ENCODE assay signal across 8 mouse cellular contexts in the genomic region with DNA sequence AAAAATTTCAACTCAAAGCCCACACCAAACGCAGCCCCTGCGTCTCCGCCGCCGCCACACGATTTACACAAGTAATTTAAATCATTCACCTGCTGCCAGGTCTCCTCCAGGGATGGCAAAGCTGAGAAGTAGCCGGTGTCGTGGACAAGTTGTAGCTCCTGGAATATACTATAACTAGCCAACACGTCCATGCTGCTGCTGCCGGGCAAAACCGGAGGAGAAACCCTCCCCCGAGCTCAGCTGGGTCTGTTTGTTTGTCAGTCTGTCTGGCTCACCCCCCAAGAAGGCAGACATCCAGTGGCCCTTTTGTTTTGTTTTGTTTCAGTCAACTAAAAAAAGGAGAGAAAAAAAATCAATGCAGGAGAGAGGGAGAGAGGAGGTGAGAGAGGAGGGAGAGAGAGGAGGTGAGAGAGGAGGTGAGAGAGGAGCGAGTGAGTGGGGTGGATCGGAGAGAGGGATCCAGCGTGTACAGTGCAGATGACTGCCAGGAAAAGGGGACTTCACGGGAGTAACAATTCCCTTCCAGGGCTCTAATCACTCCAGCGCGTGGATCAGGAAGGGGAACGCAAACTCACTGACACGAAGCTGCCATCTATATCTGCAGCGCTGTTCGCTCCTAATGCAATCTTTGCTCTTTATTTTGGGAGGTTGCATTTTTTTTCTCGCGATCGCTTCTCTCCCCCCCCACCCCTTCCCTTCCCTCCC. TPM values are rescaled to one million over a fixed set of nuclear protein-coding genes. Genes with fewer than 3 reads are reported as not detected.
DNase-seq lines count a peak whose midpoint lies in the region; ATAC-seq and TF ChIP-seq lines count a peak whose summit lies in the region.

No protein-coding gene starts in this region.

- TF ChIP-seq POLR2A in kidney, adult 2 months (IDR thresholded peaks at IDR 0.05; ENCODE audit: low read depth, low read length): peak; percentile 39

- ATAC-seq in midbrain, embryonic 11.5 days (ENCODE audit: low FRiP score): peak; percentile 65

- no peak for TF ChIP-seq CTCF in kidney, adult 2 months (conservative IDR thresholded peaks at IDR 0.05; ENCODE audit: insufficient read depth, insufficient read length, low read depth, low read length)

- peak overlapping the region; percentile 72 for H3K4me2 ChIP-seq in midbrain, embryonic 11.5 days

- intact Hi-C loops in gastrocnemius, postnatal 36 days (cut with DNase I): loop anchor here (2.0 to 5.0 kb wide), 3 partner anchors 78 to 326 kb away; no protein-coding TSS in a partner anchor

- WGBS in kidney, adult 2 months: 1% methylated on average over 25 of the region's 25 CpGs
- WGBS in limb, embryonic 10.5 days: under 1% methylated on average over 25 of the region's 25 CpGs
- 1% methylated on average over 25 of the region's 25 CpGs for WGBS in midbrain, embryonic 11.5 days

- peak overlapping the region; percentile 99 for H3K9ac ChIP-seq in midbrain, embryonic 11.5 days (ENCODE audit: low read length)

- no peaks in the 10 kb centered on the region for H3K27me3 ChIP-seq in kidney, adult 2 months (replicated peaks; ENCODE audit: control insufficient read depth, insufficient read depth, low read length)
- no peaks in the 10 kb centered on the region for H3K27me3 ChIP-seq in limb, embryonic 10.5 days (ENCODE audit: low read depth, poor library complexity, severe bottlenecking)
- H3K27me3 ChIP-seq in midbrain, embryonic 11.5 days (ENCODE audit: control insufficient read depth, insufficient read depth, low read length): no peaks in the 10 kb centered on the region

- H3K36me3 ChIP-seq in kidney, adult 2 months (ENCODE audit: control insufficient read depth, insufficient read depth, low read length): no peaks in the 10 kb centered on the region
- H3K36me3 ChIP-seq in limb, embryonic 10.5 days: no peaks in the 10 kb centered on the region
- H3K36me3 ChIP-seq in midbrain, embryonic 11.5 days (ENCODE audit: control insufficient read depth, insufficient read depth, low read length): no peaks in the 10 kb centered on the region

- peak; percentile 61 for DNase-seq in adrenal gland, adult 2 months
- DNase-seq in cerebellum, postnatal 14 days: peak; percentile 69 to 80
- peak; percentile 15 to 64 for DNase-seq in gastrocnemius, postnatal 36 days
- no peak for DNase-seq in kidney, adult 2 months
- peak; percentile 61 for DNase-seq in limb, embryonic 10.5 days (ENCODE audit: low spot score)
- peak; percentile 96 for DNase-seq in midbrain, embryonic 11.5 days (ENCODE audit: low spot score, missing footprints)
- peak; percentile 13 to 25 for DNase-seq in spleen, postnatal 36 days (ENCODE audit: low spot score in 2 of 2)
- DNase-seq in MN1 (ENCODE audit: low spot score): no peak

- H3K27ac ChIP-seq in kidney, adult 2 months (ENCODE audit: insufficient read depth, low read depth, low read length): peak overlapping the region; percentile 88
- H3K27ac ChIP-seq in limb, embryonic 10.5 days: peak overlapping the region; percentile 100
- H3K27ac ChIP-seq in midbrain, embryonic 11.5 days (ENCODE audit: low read depth, low read length): peak overlapping the region; percentile 84

- no peaks in the 10 kb centered on the region for H3K9me3 ChIP-seq in limb, embryonic 10.5 days (replicated peaks)
- no peaks in the 10 kb centered on the region for H3K9me3 ChIP-seq in midbrain, embryonic 11.5 days (ENCODE audit: control insufficient read depth, low read length)

- H3K4me1 ChIP-seq in kidney, adult 2 months (ENCODE audit: control insufficient read depth, insufficient read depth, low read length): peaks cover 13% of the 10 kb centered on the region; the same call in 1 of the 2 replicates
- H3K4me1 ChIP-seq in limb, embryonic 10.5 days: peaks cover 26% of the 10 kb centered on the region
- peaks cover 7% of the 10 kb centered on the region for H3K4me1 ChIP-seq in midbrain, embryonic 11.5 days (ENCODE audit: control insufficient read depth, insufficient read depth, low read length)

- peak overlapping the region; percentile 91 for H3K4me3 ChIP-seq in kidney, adult 2 months (ENCODE audit: insufficient read depth, low read depth, low read length)
- H3K4me3 ChIP-seq in limb, embryonic 10.5 days: peak overlapping the region; percentile 83
- peak overlapping the region; percentile 72 for H3K4me3 ChIP-seq in midbrain, embryonic 11.5 days (ENCODE audit: low read depth, low read length)

RNA-seq across cellular contexts. Expression of gene Klf7, which starts 1.1 kb away (rescaled TPM):
- 10 to 100 TPM; 13.4 to 18.6 TPM for total RNA-seq in adrenal gland, adult 2 months (2021)
- 7.1 and 15.5 TPM in 2 replicates for polyA plus RNA-seq in adrenal gland, adult 2 months (2012; rRNA removed)
- total RNA-seq in gastrocnemius, postnatal 36 days (2021): 1 to 10 TPM; 6.7 to 7.2 TPM
- polyA plus RNA-seq in kidney, adult 2 months (2012; rRNA removed): 6.9 and 7.2 TPM in 2 replicates
- polyA plus RNA-seq in limb, embryonic 10.5 days (2016; fragmentation: Nextera tagmentation; extraction: Ambion mirVana): 8.8 and 9.6 TPM in 2 replicates
- polyA plus RNA-seq in midbrain, embryonic 11.5 days (2014; fragmentation: Nextera tagmentation; extraction: Ambion mirVana): 30.4 and 32.0 TPM in 2 replicates

Comparison
In these comparisons a context has a peak if more than half of its experiments do, and no peak if none do; other contexts are left out.
1. DNase-seq: peak in adrenal gland, adult 2 months (single experiment), cerebellum, postnatal 14 days (2 of 2), gastrocnemius, postnatal 36 days (2 of 2), limb, embryonic 10.5 days (single experiment), midbrain, embryonic 11.5 days (single experiment) and spleen, postnatal 36 days (2 of 2); none in kidney, adult 2 months (single experiment) and MN1 (single experiment).
2. Peak in every context shown above with its lines, with median percentiles within 50 percentile points of each other: H3K27ac ChIP-seq and H3K4me3 ChIP-seq.